Mouse (Mus musculus) kidney, postnatal 0 days (tissue): ENCODE measurements at regions not wholly inside any gene's neighbourhood (a gene's known extent, or its start where the extent isn't known, plus 50 kb on each side); places are given as distances from the start of the nearest gene placed in this dataset.

Experiments used
- ATAC-seq: fragments of 200-750 bp; cut with Nextera tagmentation; replicated peaks from 2 replicates; pipeline ENCODE4 v1.8.0; 2017; ENCODE audit warnings: low read depth, moderate number of reproducible peaks, moderate TSS enrichment, moderate library complexity; ENCODE audit not compliant: low FRiP score
- DNase-seq: peaks from one replicate; pipeline ENCODE4 v3.0.0-alpha.2; 2016; ENCODE audit warnings: low spot score
- H3K27ac ChIP-seq: fragments of 300-500 bp; sonication (generic); 2 replicates; pipeline ENCODE4 v1.5.1; 2014; ENCODE audit warnings: mild to moderate bottlenecking
- H3K27me3 ChIP-seq: fragments of 300-500 bp; sonication (generic); 2 replicates; pipeline ENCODE4 v1.6.1; 2014; ENCODE audit warnings: low read length, mixed read lengths; ENCODE audit not compliant: insufficient read depth
- H3K36me3 ChIP-seq: fragments of 300-500 bp; sonication (generic); 2 replicates; pipeline ENCODE4 v1.6.1; 2014; ENCODE audit warnings: low read length, mixed read lengths; ENCODE audit not compliant: insufficient read depth
- H3K4me1 ChIP-seq: fragments of 300-500 bp; sonication (generic); replicated peaks from 2 replicates; pipeline ENCODE4 v1.6.1; 2014; ENCODE audit warnings: antibody characterized with exemption, low read length, mixed read lengths; ENCODE audit not compliant: insufficient read depth
- H3K4me2 ChIP-seq: fragments of 300-500 bp; sonication (generic); 2 replicates; pipeline ENCODE4 v1.6.1; 2014; ENCODE audit warnings: mild to moderate bottlenecking, low read length, moderate library complexity, mixed read lengths
- H3K4me3 ChIP-seq: fragments of 300-500 bp; sonication (generic); replicated peaks from 2 replicates; pipeline ENCODE4 v1.5.1; 2014; ENCODE audit warnings: low read depth, low read length
- H3K9ac ChIP-seq: fragments of 300-500 bp; sonication (generic); 2 replicates; pipeline ENCODE4 v1.6.1; 2014; ENCODE audit warnings: low read depth, low read length
- H3K9me3 ChIP-seq: fragments of 300-500 bp; sonication (generic); replicated peaks from 2 replicates; pipeline ENCODE4 v1.6.1; 2016; ENCODE audit warnings: low read length, inconsistent platforms, mixed read lengths
- CTCF ChIP-seq: IDR thresholded peaks from 2 replicates; pipeline ENCODE4 v1.5.1; 2016; ENCODE audit warnings: antibody characterized with exemption, low read depth, mild to moderate bottlenecking, moderate library complexity
- WGBS: fragments of 180-500 bp; shearing (Covaris S2); extraction: QIAGEN DNeasy Blood & Tissue Kit; methylation state at CpG from one replicate; pipeline ENCODE4 v1.1.7; 2014; 5-methylcytosine and 5-hydroxymethylcytosine counted together

DNA sequence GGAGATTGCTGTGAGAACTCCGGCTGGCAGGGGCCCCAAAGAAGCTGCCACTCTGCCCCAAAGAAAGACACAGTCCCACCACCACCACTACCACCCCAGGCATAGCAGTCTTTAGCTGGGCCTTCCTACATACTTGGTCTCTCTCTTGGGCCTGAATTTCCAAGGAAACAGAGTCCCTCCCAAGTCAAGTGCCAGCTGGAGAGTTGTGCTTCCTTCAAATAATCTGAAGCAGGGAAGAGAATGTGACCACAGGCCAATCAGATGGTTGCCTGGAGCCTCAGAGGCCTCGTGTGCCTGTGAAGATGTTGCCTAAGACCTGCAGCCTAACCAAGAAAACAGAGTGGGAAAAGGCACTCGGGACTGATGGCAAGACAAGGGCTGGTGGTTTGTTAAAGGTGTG is 117.5 kb upstream of the Ctnnb1 start:
- H3K9me3 ChIP-seq = no peaks in the 10 kb centered on the region
- ATAC-seq (no peak), DNase-seq (no peak)
- no peaks in the 10 kb centered on the region for H3K36me3 ChIP-seq
- no peak for TF ChIP-seq CTCF
- H3K27me3 ChIP-seq = no peaks in the 10 kb centered on the region
- WGBS = 64% methylated on average over 3 of the region's 3 CpGs
- H3K4me2 ChIP-seq = no peak overlapping the region
- no peak overlapping the region for H3K9ac ChIP-seq
- H3K4me3 ChIP-seq = no peak overlapping the region
- H3K4me1 ChIP-seq = no peaks in the 10 kb centered on the region
- no peak overlapping the region for H3K27ac ChIP-seq

DNA sequence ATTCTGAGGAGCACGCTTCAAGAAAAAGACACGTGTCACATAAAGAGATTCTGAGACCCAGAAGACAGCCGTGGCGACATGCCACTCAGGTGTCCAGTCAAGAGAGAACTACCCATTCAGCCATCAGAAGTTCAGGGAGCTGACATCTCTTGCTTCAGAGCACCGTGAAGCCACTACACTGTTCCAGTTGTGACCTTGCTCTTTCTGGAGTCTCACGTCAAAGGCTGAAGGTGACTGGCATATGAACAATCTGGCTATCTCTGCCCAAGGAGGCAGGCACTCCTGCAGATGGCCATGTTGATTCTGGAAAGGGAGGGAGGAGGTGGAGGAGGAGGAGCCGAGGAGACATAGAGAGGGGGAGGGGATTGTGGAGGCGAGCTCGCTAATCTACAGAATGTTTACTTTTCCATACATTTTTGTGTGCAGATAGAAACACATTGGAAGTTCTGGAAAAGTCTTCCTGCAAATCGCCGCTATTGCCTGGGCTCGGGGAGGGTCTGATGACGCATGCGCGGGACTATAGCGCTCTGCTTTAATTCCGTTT is 116.3 kb upstream of the Ctnnb1 start:
- Histone ChIP-seq H3K27me3 (no peaks in the 10 kb centered on the region), H3K4me3 (no peak overlapping the region), H3K4me2 (no peak overlapping the region), H3K27ac (no peak overlapping the region), H3K9me3 (no peaks in the 10 kb centered on the region), H3K4me1 (no peaks in the 10 kb centered on the region), H3K9ac (no peak overlapping the region), H3K36me3 (no peaks in the 10 kb centered on the region)
- 61% methylated on average over 17 of the region's 17 CpGs for WGBS
- no peak for TF ChIP-seq CTCF
- no peak for ATAC-seq
- DNase-seq = no peak

DNA sequence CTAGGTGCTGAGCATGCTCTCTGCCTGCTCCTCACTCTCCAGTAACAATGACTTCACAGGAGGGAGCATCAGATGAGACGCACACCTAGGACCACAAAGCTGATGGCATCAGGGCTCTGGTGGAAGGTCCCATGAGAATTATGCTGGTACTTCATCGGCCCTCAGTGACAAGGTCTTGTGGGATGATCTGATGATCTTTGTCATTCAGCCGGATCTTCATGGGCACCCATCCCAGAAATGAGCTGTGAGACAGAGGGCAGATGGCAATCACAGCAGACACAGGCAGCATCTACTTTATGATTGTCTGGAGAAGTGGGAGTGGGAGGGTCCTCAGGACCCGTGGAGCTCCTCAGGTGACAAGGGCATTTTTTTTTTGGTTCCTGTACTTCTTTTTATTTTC is 114.7 kb upstream of the Ctnnb1 start:
- no peak overlapping the region for H3K9ac ChIP-seq
- no peak overlapping the region for H3K27ac ChIP-seq
- ATAC-seq = no peak
- no peak overlapping the region for H3K4me3 ChIP-seq
- H3K4me1 ChIP-seq = no peaks in the 10 kb centered on the region
- no peak overlapping the region for H3K4me2 ChIP-seq
- no peaks in the 10 kb centered on the region for H3K27me3 ChIP-seq
- WGBS = 47% methylated on average over 4 of the region's 4 CpGs
- no peaks in the 10 kb centered on the region for H3K9me3 ChIP-seq
- no peak for TF ChIP-seq CTCF
- no peaks in the 10 kb centered on the region for H3K36me3 ChIP-seq
- no peak for DNase-seq

DNA sequence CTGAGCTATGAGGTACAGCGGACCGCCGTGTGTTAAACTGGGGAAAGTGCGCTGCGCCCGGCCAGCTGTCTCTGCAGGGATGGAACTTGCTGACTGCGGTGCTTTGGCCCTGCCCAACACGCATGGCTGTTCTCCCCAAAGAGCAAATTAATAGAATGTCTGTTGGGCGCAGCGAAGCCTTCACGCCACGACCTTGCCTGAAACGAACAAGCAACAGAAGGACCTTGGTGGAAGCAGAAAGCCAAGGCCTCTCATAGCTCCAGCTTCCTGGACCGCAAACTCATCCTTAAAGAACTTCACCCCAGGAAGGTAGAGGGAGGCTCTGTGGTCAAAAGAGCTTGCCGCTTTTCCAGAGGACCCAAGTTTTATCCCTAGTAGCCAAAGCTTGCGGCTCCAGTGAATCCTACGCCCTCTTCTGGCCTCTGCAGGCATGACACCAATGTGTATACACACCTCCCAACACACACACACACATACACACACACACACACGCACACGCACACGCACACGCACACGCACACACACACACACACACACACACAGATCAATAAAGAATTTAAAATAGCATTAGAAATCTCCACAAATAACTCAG is 110.2 kb upstream of the Ctnnb1 start:
- no peak overlapping the region for H3K27ac ChIP-seq
- DNase-seq (no peak), ATAC-seq (no peak)
- H3K9me3 ChIP-seq = no peaks in the 10 kb centered on the region
- WGBS = 90% methylated on average over 22 of the region's 22 CpGs
- H3K4me1 ChIP-seq = no peaks in the 10 kb centered on the region
- no peak overlapping the region for H3K9ac ChIP-seq
- TF ChIP-seq CTCF = no peak
- H3K4me2 ChIP-seq = no peak overlapping the region
- no peaks in the 10 kb centered on the region for H3K36me3 ChIP-seq
- H3K4me3 ChIP-seq = no peak overlapping the region
- no peaks in the 10 kb centered on the region for H3K27me3 ChIP-seq

DNA sequence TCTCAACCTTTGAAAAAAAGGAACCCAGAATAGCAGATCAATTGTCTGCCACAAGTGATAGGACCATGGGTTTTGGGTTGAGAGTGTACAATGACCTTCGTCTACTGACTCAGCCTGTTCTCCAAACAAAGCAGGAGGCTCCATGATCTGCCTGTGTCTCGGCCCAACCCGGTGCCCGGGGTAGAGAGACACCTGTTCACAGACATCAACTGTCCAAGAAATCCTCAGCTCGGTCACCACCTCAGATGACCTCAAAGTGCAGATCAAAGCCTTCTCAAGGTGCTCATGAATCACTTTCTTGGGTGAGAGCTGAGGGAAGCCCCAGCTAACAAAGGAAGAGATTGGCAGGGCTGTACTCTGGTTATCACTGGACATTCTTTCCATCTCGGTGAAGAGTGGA is 108.1 kb upstream of the Ctnnb1 start:
- ATAC-seq = no peak
- Histone ChIP-seq H3K36me3 (no peaks in the 10 kb centered on the region), H3K9ac (no peak overlapping the region), H3K4me3 (no peak overlapping the region), H3K4me1 (no peaks in the 10 kb centered on the region), H3K9me3 (no peaks in the 10 kb centered on the region), H3K4me2 (no peak overlapping the region), H3K27me3 (no peaks in the 10 kb centered on the region), H3K27ac (no peak overlapping the region)
- 83% methylated on average over 6 of the region's 6 CpGs for WGBS
- DNase-seq = no peak
- no peak for TF ChIP-seq CTCF

DNA sequence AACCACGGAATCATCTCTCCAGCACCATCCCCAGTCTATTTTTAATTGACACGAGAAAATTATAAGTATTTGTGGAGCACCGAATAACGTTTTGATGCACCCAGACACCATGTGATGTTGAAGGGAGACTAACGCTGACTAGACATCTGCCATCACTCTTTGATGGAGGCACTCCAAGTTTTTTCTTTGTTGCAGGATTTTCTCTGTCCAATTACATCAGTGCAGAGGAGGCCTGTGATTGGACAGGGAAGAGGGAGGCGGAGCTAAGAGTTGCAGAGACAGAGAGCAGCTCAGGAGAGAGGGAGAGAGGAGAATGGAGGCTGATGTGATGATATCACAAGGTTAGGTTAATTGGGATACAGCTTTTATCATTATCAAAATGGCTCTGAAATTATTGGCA is 105.6 kb upstream of the Ctnnb1 start:
- no peak overlapping the region for H3K9ac ChIP-seq
- no peak for TF ChIP-seq CTCF
- H3K27me3 ChIP-seq = no peaks in the 10 kb centered on the region
- no peak overlapping the region for H3K4me3 ChIP-seq
- no peaks in the 10 kb centered on the region for H3K9me3 ChIP-seq
- no peaks in the 10 kb centered on the region for H3K4me1 ChIP-seq
- no peak for DNase-seq
- no peak overlapping the region for H3K27ac ChIP-seq
- no peak for ATAC-seq
- H3K4me2 ChIP-seq = no peak overlapping the region
- no peaks in the 10 kb centered on the region for H3K36me3 ChIP-seq
- 80% methylated on average over 6 of the region's 6 CpGs for WGBS

DNA sequence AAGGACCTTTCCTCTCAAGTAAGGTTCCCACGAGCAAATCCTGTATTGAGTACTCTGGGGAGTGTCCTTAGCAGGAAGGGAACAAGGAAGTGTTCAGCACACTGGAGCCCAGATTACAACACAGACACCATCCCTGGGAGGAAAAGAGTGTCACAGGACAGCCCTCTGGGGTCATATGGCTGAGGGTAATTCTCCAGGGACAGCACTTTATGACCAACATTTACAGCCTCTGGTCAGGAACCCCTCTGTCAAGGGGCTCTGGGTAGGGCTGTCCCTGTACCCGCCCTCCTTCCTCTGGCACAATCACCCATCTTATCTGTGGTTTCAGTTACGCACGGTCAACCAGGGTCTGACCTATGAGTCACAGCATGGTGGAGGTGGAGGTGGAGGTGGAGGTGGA is 102.8 kb upstream of the Ctnnb1 start:
- no peak for TF ChIP-seq CTCF
- ATAC-seq (peak; percentile 36), DNase-seq (no peak)
- H3K4me2 ChIP-seq = no peak overlapping the region
- H3K27ac ChIP-seq = 0 out of 2 replicates have a peak overlapping the region, but pooled peaks have one; percentile 42
- no peak overlapping the region for H3K9ac ChIP-seq
- H3K36me3 ChIP-seq = no peaks in the 10 kb centered on the region
- WGBS = 17% methylated on average over 4 of the region's 4 CpGs
- no peak overlapping the region for H3K4me3 ChIP-seq
- H3K9me3 ChIP-seq = no peaks in the 10 kb centered on the region
- no peaks in the 10 kb centered on the region for H3K27me3 ChIP-seq
- H3K4me1 ChIP-seq = no peaks in the 10 kb centered on the region
